Mouse (Mus musculus) regulatory T cell (primary cell): ENCODE measurements around the gene Gm20388.

Experiments
- in situ Hi-C: fragments of 300-600 bp; cut with MboI, MseI; formaldehyde crosslinking; loops from one replicate; pipeline ENCODE4 v1.15.1; 2025; ENCODE audit warnings: high pct_unique_total_duplicates

Gm20388 gene

DNA sequence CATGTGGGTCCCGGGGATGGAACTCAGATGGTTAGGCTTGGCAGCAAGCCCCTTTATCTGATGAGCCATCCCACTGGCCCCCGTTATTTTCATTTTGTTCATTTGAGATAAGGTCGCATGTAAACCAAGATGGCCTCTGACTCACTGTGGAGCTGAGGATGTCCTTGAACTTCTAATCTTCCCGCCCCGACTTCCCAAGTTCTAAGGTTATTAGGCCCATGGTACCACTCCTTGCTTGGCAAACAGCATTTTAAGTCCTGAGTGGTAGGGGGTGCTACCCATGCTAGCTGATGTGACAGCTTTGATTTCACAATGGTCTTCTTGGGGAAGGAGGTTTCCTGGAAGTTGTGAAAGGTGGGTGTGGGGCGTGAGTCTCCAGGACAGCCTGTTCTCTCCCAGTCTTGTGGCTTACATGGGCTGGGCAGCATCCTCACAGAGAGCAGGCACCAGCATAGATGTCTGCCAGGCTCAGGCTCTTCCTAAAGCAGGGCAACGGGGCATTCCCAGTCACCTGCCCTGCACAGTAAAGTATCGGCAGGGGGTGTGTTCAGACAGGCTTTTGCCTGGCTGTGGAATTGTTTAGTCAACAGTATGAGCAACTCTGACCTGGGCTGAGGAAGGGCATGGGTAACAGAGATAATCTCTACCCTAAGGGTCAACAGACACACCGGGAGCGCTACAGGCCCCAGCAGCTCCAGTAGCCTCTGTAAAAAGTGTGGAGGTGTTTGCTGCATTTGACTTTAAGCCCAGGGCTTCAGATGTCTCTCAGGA is 132.1 kb downstream of the Gm20388 start:
- in situ Hi-C loops, result no loop called here

DNA sequence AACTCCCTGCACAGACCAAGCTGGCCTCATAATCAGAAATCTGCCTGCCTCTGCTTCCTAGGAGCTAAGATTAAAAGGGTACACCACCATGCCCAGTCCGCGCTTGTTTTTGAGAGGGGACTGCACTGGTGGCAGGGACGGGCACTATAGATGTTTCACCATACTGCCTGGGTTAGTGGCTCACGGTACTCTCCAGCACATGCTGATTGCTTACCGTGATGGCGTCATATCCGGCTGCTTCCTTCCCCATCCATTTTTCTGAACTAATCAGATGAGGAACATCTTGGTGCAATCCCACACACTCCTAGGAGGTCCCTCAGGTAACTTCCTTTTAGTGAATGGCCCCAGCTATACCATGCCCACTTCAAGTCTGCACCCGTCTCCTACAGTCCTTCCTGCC is 134.3 kb downstream of the Gm20388 start:
- in situ Hi-C loops, result no loop called here

DNA sequence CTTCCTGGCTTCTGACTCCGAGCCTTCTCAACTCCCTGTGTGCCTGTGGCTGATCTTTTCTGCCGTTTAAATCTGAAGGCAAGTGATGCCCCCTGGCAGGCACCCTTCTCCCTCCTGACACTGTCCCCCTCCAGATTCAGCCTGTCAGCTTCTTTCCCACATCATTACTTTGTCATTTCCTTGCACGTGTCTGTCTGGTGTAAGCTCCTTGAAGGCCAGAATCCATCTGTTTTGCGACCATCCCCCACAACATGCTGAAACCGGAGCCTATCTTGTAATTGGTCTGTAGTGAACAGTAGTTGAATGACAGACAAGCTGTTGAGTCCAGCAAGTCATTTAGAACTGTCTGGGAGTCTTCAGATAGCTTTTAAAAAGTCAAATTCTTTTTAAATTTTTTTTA is 134.8 kb downstream of the Gm20388 start:
- in situ Hi-C loops, result no loop called here

- in situ Hi-C loops, result no loop called here
Measured at GRCm38 (mm10) chr8:120046258-120047020, 135.8 kb downstream of the Gm20388 start.

DNA sequence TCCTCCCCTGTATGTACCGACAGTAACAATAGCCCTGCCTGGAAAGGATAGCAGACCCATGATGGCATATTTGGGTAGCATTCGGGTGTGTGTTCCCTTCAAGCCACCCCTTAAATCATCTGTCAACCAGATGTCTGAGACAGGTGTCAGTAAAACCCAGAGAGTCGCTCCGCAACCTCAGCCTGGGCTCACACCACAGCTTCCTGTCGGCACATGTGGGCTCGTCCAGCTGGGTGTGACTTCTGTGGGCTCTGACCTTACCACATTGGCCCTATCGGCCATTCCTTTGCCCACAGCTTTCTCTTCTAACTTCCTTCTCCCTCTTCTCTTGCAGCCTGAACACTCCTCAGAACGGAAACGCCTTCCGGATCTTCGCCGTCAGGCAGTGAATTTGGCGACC is 139.3 kb downstream of the Gm20388 start:
- in situ Hi-C loops, result no loop called here

- in situ Hi-C loops, result no loop called here
Measured at GRCm38 (mm10) chr8:120050376-120050775, 139.7 kb downstream of the Gm20388 start.

DNA sequence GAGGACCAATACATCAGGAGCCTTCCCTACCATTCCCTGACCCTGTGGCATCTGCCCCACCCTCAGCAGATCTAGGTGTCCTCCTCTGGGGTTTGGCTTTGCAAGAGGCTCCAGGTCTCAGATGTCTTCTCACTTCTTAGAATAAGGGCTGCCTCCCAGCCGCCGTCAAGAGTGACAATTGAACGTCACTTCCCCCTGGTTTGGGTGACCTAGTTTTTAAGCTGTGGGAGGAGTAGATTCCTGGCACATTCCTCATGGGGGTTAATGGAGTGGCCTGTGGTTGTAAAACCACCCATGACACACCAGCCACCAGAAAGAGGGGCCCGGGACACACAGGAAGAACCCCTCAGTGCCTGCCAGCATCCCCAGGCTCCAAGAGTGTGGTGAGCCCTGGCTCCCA is 140.4 kb downstream of the Gm20388 start:
- in situ Hi-C loops, result no loop called here

DNA sequence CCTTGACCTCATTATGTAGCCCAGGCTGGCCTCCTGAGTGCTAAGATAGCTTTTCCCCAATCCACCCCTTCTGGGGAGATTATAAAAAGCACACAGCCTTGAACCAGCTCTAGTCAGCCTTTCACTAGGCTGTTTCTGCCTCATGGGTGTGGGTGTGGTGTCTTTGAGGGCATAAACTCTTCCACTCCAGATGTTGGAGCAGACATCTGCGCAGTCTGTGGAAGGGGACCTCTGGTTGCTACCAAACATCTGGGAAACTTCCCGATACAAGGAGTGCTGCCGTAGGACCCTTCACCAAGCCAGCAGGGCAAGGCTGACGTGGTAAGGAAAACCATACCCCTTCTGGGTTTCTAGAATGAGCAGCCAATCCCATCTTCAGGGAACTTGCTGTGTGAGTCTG is 141.3 kb downstream of the Gm20388 start:
- in situ Hi-C loops, result no loop called here

- in situ Hi-C loops, result no loop called here
Measured at GRCm38 (mm10) chr8:120052318-120052717, 141.7 kb downstream of the Gm20388 start.

DNA sequence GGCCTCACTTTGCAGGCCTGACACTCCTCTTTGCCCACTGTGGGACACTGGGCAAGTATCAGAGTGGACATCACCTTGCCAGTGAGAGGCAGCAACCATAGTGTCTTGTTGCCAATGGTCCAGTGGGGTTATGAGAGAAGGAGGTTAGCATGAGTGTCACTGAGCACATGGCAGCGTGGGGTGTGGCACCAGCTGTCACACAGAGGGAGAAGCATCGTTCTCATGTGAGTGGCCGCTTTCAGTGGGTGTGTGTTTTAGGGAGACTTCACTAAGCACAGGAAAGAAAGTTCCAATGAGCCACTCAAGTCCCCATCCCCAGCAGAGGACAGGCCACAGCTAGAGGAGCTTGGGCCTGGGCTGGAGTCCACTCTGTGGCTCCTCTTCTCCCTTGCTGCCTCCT is 144.2 kb downstream of the Gm20388 start:
- in situ Hi-C loops, result no loop called here

GRCm38 (mm10) chr8:120057078-120057477 is 146.4 kb downstream of the Gm20388 start:
- in situ Hi-C loops, result no loop called here

GRCm38 (mm10) chr8:120062742-120063141 is 152.1 kb downstream of the Gm20388 start:
- in situ Hi-C loops, result no loop called here

- in situ Hi-C loops, result no loop called here
Measured at GRCm38 (mm10) chr8:120063326-120063725, 152.7 kb downstream of the Gm20388 start.

DNA sequence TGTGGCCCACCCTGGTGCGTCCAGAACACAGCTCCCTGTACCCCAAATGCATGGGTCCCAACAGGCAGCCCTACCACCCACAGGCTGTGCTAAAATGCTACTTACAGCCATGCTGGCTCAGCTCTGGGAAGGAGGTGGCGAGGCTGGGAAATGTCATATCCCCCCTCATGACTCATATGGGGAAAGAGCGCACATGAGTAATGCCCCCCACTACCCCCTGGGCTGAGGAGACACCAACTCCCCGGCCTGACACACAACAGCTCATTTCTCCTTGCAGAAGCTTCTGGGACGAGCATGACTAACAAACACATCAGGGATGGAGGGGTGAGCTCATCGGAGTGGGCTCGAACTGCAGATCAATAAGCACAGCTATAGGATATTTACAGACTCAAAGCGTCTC is 155.0 kb downstream of the Gm20388 start:
- in situ Hi-C loops, result no loop called here

DNA sequence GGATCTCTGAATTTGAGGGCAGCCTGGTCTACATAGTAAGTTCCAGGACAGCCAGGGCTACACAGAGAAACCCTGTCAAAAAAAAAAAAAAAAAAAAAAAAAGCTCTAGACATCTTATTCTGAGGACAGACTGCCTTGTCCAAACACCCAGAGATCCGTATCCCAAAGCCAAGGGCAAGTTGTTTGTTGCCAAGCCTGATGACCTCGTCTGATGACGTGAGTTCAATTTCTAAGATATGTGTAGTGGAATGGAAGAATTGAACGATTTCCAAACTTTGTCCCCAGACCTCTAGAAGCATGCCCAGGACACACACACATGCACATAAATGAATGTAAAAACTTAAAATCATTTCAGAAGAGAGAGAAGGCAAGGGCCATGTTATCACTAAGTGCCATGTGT is 155.6 kb downstream of the Gm20388 start:
- in situ Hi-C loops, result no loop called here

- in situ Hi-C loops, result no loop called here
Measured at GRCm38 (mm10) chr8:120067936-120068668, 157.5 kb downstream of the Gm20388 start.

- in situ Hi-C loops, result loop anchor here (5.0 kb wide), 2 partner anchors 44 to 124 kb away; no protein-coding TSS in a partner anchor
Measured at GRCm38 (mm10) chr8:120071684-120072083, 161.0 kb downstream of the Gm20388 start.

DNA sequence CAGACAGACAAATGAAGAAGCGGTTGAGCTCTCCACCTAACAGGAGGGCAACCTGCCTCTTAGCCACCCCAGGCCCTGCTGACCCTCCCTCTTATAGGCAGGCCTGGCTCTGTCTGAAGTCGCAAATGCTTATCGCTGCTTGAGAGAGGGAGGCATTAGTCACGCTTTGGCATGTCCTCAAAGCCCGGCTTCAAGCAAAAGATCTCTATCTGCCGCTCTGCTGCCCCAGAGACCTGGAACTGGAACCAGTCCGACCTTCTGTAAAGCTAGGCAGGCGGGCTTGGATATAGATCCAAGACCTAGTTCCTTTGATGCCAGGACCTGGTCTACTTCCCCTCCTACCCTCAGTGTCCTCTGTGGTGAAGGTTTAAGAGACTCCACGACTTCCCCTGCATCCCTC is 161.6 kb downstream of the Gm20388 start:
- in situ Hi-C loops, result loop anchor here (5.0 kb wide), 2 partner anchors 45 to 125 kb away; no protein-coding TSS in a partner anchor

DNA sequence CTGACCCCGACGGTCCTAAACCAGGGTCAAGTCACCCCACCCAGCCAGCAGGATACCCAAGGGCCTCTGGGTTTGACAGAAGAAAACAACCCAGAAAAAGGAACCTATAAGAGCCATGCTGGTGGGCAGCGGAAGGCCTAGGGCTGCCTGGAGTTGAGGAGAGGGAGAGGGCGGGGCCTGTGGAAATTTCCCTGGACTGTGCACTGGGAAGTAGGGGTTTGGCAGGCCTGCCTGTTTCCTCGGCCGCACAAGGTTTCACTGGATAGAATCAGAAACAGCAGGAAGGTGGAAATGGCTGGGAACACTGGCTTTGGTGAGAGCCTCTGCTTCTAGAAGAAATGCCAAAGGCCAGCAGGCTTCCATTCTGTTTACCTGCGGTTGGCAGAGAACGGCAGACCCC is 162.2 kb downstream of the Gm20388 start:
- in situ Hi-C loops, result loop anchor here (5.0 kb wide), 2 partner anchors 46 to 126 kb away; no protein-coding TSS in a partner anchor

- in situ Hi-C loops, result loop anchor here (5.0 kb wide), 2 partner anchors 47 to 127 kb away; no protein-coding TSS in a partner anchor
Measured at GRCm38 (mm10) chr8:120074516-120074915, 163.9 kb downstream of the Gm20388 start.

DNA sequence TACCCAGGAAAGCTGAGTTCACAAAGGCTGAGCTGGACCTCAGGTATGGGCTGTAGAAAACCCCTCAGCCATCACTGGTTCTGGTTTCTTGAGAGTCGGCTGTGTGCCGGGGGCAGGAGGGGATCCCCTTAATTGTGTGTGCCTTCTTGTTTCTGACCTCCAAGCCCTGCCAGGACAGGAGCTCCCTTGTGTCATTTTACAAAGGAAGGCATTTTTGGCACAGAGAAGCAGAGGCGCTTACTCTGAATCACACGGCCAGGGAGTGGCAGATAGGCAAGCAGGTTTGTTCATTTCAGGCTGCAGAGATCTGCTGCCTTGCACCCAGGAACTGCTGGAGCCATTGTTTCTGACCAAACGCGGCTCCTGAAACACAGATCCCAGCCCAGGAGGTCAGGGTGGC is 164.7 kb downstream of the Gm20388 start:
- in situ Hi-C loops, result no loop called here

GRCm38 (mm10) chr8:120078080-120078479 is 167.4 kb downstream of the Gm20388 start:
- in situ Hi-C loops, result no loop called here
